Mouse (Mus musculus) hindbrain, postnatal 0 days (tissue): Measurements from ENCODE around the gene Lrrc9. TPM values are rescaled to one million over a fixed set of nuclear protein-coding genes. Genes with fewer than 3 reads are reported as not detected.

Experiments
- ATAC-seq: fragments of 200-750 bp; cut with Nextera tagmentation; 2 replicates; pipeline ENCODE4 v1.8.0; 2017; ENCODE audit warnings: mild to moderate bottlenecking, moderate TSS enrichment, moderate library complexity
- DNase-seq: peaks from one replicate; pipeline ENCODE4 v3.0.0-alpha.2; 2015; ENCODE audit warnings: low spot score
- H3K27ac ChIP-seq: fragments of 300-500 bp; sonication (generic); 2 replicates; pipeline ENCODE4 v1.5.1; 2014; ENCODE audit warnings: mild to moderate bottlenecking
- H3K27me3 ChIP-seq: fragments of 300-500 bp; sonication (generic); 2 replicates; pipeline ENCODE4 v1.6.1; 2014; ENCODE audit warnings: low read length, mixed read lengths; ENCODE audit not compliant: insufficient read depth
- H3K36me3 ChIP-seq: fragments of 300-500 bp; sonication (generic); 2 replicates; pipeline ENCODE4 v1.6.1; 2014; ENCODE audit warnings: low read length, mixed read lengths; ENCODE audit not compliant: insufficient read depth
- H3K4me1 ChIP-seq: fragments of 300-500 bp; sonication (generic); 2 replicates; pipeline ENCODE4 v1.6.1; 2014; ENCODE audit warnings: antibody characterized with exemption, low read length, mixed read lengths; ENCODE audit not compliant: insufficient read depth
- H3K4me2 ChIP-seq: fragments of 300-500 bp; sonication (generic); 2 replicates; pipeline ENCODE4 v1.6.1; 2014; ENCODE audit warnings: low read depth, mild to moderate bottlenecking, low read length, moderate library complexity, mixed read lengths
- H3K4me3 ChIP-seq: fragments of 300-500 bp; sonication (generic); 2 replicates; pipeline ENCODE4 v1.5.1; 2014; ENCODE audit warnings: low read length
- H3K9ac ChIP-seq: fragments of 300-500 bp; sonication (generic); replicated peaks from 2 replicates; pipeline ENCODE4 v1.6.1; 2014; ENCODE audit warnings: mild to moderate bottlenecking, low read length, moderate library complexity, mixed read lengths
- H3K9me3 ChIP-seq: fragments of 300-500 bp; sonication (generic); 2 replicates; pipeline ENCODE4 v1.6.1; 2016; ENCODE audit warnings: low read length, mixed read lengths
- CTCF ChIP-seq: IDR thresholded peaks from 2 replicates; pipeline ENCODE4 v1.5.1; 2016; ENCODE audit warnings: antibody characterized with exemption, control low read depth, low read depth
- WGBS: fragments of 180-500 bp; shearing (Covaris S2); extraction: QIAGEN DNeasy Blood & Tissue Kit; methylation state at CpG from one replicate; pipeline ENCODE4 v1.1.7; 2014; 5-methylcytosine and 5-hydroxymethylcytosine counted together
- polyA plus RNA-seq: library from polyadenylated mRNA; unstranded; fragments of >200 nt; fragmentation: Nextera tagmentation; extraction: Ambion mirVana; gene quantifications from 2 replicates; pipeline ENCODE4 v1.2.1, GENCODE M21; 2015
- total RNA-seq: library from RNA; depleted of rRNA; stranded (reverse); fragments of >200 nt; gene quantifications from 2 replicates; pipeline ENCODE4 v1.2.3, GENCODE M21; 2014

Gene Lrrc9
- total and polyA plus RNA-seq, 2 experiments from 2014 or later, result 2.9 to 3.1 TPM

DNA sequence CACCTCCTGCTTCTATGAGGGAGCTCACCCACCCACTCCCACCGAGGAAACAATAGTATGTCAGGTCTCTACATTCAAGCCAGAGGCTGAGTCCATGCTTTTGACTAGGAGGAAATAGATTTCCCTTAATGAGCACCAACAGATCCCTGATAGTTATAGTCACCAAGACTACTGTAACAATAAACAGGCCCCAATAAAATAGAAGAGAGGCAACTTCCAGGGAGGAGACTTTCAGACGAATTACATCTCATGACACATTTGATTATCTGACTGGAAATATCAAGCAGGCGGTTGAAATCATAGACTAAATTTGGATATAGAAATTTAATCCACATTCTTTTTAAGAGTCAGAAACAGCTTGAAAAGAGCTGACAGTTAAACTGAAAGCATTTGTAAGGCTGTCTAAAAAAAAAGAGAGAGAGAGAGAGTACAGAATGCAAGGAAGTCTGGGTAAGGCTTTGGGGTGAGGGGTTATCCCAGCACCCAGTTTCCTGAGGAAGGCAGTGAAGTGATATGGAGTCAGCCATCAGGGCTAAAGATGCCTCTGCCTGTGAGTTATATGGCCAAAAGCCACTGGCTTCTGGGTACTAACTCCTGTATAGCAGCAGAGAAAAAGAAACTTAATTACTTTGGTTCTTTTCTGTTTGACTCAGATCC lies 49.5 kb downstream of the Lrrc9 start:
- no peak for TF ChIP-seq CTCF
- Histone ChIP-seq H3K4me3 (no peak overlapping the region), H3K4me1 (no peaks in the 10 kb centered on the region), H3K27ac (no peak overlapping the region), H3K9ac (no peak overlapping the region), H3K36me3 (no peaks in the 10 kb centered on the region), H3K27me3 (no peaks in the 10 kb centered on the region), H3K9me3 (no peaks in the 10 kb centered on the region), H3K4me2 (no peak overlapping the region)
- DNase-seq (no peak), ATAC-seq (no peak)
- WGBS, result 74% methylated on average over 3 of the region's 3 CpGs

DNA sequence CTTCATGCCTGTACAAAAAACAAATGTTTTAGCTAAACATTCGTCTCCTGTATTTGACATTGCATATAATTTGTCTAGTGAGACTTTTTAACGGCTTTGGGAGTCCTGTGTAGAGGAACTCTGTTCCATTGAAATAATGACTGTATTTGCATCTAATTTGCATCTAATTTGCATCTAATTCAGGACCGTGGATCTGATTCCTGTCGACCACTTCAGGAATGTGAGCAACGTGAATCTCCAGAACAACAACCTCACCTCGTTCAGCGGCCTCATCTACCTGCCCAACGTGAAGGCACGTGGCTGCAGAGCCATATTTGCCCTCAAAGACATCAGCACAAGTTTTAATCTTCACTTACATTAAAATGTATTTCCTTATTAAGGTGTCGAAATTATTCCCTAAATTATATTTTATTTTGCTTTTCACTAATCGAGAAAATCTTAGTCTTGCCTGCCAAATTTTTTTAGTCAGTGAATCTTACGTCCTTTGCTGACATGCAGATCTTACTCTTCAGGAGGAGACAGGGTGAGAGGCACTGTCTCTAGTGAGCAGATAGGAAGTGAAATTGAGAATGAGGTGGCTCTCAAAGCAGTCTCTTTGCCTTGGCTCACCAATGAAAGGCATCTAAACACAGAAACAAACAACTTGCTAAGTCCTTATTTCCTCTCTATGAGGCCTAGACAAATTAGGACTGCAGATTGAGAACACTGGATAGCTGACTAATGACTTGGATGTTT lies 55.4 kb downstream of the Lrrc9 start:
- Histone ChIP-seq H3K27me3 (no peaks in the 10 kb centered on the region), H3K4me2 (no peak overlapping the region), H3K27ac (no peak overlapping the region), H3K9ac (no peak overlapping the region), H3K9me3 (no peaks in the 10 kb centered on the region), H3K4me3 (no peak overlapping the region), H3K36me3 (no peaks in the 10 kb centered on the region), H3K4me1 (no peaks in the 10 kb centered on the region)
- no peak for DNase-seq
- ATAC-seq, result no peak
- no peak for TF ChIP-seq CTCF
- 44% methylated on average over 12 of the region's 12 CpGs for WGBS

DNA sequence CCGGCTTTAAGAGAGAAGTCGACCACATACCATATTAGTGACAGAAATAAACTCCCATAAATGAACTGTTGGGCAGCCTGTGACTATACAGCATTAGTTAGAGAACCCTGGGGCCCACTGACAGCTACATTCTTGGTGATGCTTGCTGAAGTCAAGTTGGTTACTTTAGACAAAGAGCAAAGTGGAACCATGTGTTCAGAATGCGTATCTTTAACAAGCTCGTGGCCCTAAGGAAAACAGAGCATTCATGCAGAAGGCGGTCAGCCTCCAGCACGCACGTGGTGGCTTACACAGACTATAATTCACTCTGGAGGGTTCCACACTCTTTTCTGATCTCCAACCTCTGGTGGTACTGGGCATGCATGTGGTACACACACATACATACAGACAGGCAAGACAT lies 67.9 kb downstream of the Lrrc9 start:
- ATAC-seq (no peak), DNase-seq (no peak)
- H3K27me3 ChIP-seq, result no peaks in the 10 kb centered on the region
- TF ChIP-seq CTCF, result no peak
- H3K9me3 ChIP-seq, result no peaks in the 10 kb centered on the region
- 81% methylated on average over 7 of the region's 7 CpGs for WGBS
- no peaks in the 10 kb centered on the region for H3K4me1 ChIP-seq
- no peak overlapping the region for H3K9ac ChIP-seq
- H3K4me2 ChIP-seq, result no peak overlapping the region
- no peaks in the 10 kb centered on the region for H3K36me3 ChIP-seq
- H3K27ac ChIP-seq, result no peak overlapping the region
- no peak overlapping the region for H3K4me3 ChIP-seq

DNA sequence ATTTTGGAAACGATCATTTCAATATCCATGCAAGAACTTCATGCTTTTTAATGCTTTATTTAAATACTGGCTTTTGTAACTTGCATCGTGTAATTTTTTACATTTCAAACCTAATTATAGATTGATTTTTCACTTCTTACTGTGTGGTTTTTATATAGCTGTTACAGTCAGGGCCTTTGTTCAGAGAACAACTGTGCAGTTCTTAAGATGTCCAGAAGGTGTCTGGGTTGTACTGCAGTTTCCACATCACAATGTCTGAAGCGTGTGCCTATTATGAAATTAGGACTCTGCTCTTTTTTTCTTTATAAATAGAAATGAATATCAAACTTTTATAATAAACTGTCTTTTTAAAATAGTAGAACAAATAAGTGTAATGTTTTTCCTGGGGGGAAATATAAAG lies 73.8 kb downstream of the Lrrc9 start:
- no peaks in the 10 kb centered on the region for H3K36me3 ChIP-seq
- TF ChIP-seq CTCF, result peak; percentile 77
- H3K4me3 ChIP-seq, result no peak overlapping the region
- no peak overlapping the region for H3K27ac ChIP-seq
- H3K9ac ChIP-seq, result no peak overlapping the region
- no peak overlapping the region for H3K4me2 ChIP-seq
- 57% methylated on average over 3 of the region's 3 CpGs for WGBS
- ATAC-seq (no peak), DNase-seq (peak; percentile 74)
- H3K9me3 ChIP-seq, result no peaks in the 10 kb centered on the region
- H3K27me3 ChIP-seq, result no peaks in the 10 kb centered on the region
- H3K4me1 ChIP-seq, result no peaks in the 10 kb centered on the region

- Histone ChIP-seq H3K4me2 (peak overlapping the region; percentile 24; the same call in 1 of the 2 replicates), H3K4me3 (no peak overlapping the region), H3K27ac (no peak overlapping the region), H3K9ac (no peak overlapping the region), H3K4me1 (no peaks in the 10 kb centered on the region), H3K36me3 (no peaks in the 10 kb centered on the region), H3K27me3 (no peaks in the 10 kb centered on the region), H3K9me3 (no peaks in the 10 kb centered on the region)
- DNase-seq, result no peak
- 31% methylated on average over 12 of the region's 12 CpGs for WGBS
- no peak for ATAC-seq
- no peak for TF ChIP-seq CTCF
Observed at GRCm38 (mm10) chr12:72518114-72518728, 76.6 kb downstream of the Lrrc9 start.

DNA sequence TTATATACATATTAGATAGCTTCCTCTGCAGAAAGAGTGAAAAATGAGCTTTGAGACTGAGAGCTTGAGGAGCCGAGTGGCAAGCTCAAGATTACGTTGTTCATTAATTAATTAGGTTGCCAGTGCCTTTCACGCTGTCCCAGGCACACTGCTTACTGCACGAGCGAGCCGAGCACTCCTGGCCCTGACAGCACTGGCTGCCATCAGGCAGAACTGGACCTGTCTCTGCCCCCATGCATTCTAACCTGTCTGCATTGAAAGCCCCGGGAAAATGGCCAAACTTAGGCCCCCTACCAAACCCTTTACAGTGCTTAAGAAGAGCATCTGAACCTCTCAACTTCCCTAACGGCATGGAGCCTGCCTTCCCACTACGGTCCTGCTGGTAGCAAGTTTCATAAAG lies 77.7 kb downstream of the Lrrc9 start:
- H3K36me3 ChIP-seq, result no peaks in the 10 kb centered on the region
- no peak for TF ChIP-seq CTCF
- peak overlapping the region; percentile 3; the same call in 1 of the 2 replicates for H3K4me2 ChIP-seq
- no peaks in the 10 kb centered on the region for H3K9me3 ChIP-seq
- no peak overlapping the region for H3K27ac ChIP-seq
- 21% methylated on average over 9 of the region's 9 CpGs for WGBS
- H3K4me1 ChIP-seq, result no peaks in the 10 kb centered on the region
- DNase-seq (peak; percentile 26), ATAC-seq (no peak)
- H3K4me3 ChIP-seq, result no peak overlapping the region
- no peak overlapping the region for H3K9ac ChIP-seq
- H3K27me3 ChIP-seq, result no peaks in the 10 kb centered on the region

GRCm38 (mm10) chr12:72519855-72520254 lies 78.2 kb downstream of the Lrrc9 start:
- Histone ChIP-seq H3K4me3 (no peak overlapping the region), H3K27me3 (no peaks in the 10 kb centered on the region), H3K4me1 (no peaks in the 10 kb centered on the region), H3K9ac (no peak overlapping the region), H3K36me3 (no peaks in the 10 kb centered on the region), H3K27ac (no peak overlapping the region), H3K4me2 (no peak overlapping the region), H3K9me3 (no peaks in the 10 kb centered on the region)
- ATAC-seq (no peak), DNase-seq (no peak)
- TF ChIP-seq CTCF, result no peak
- 83% methylated on average over 5 of the region's 5 CpGs for WGBS
